Mouse (Mus musculus) liver, embryonic 14.5 days (tissue): ENCODE measurements around the gene Men1. TPM values are rescaled to one million over a fixed set of nuclear protein-coding genes. Genes with fewer than 3 reads are reported as not detected.

ENCODE experiments used
- ATAC-seq: fragments of 200-750 bp; cut with Nextera tagmentation; 2 replicates; pipeline ENCODE4 v1.8.0; 2017; ENCODE audit warnings: moderate number of reproducible peaks, mild to moderate bottlenecking, moderate library complexity; ENCODE audit not compliant: insufficient read depth
- DNase-seq, 3 experiments: peaks; one replicate each; pipeline ENCODE4 v3.0.0-alpha.2; 2012 to 2013; ENCODE audit warnings: low read depth in 3 of 3, low spot score in 3 of 3
- H3K27ac ChIP-seq: fragments of 300-500 bp; sonication (generic); 2 replicates; pipeline ENCODE4 v1.5.1; 2014; ENCODE audit warnings: moderate library complexity, mild to moderate bottlenecking, control low read depth, inconsistent platforms
- H3K27me3 ChIP-seq: fragments of 300-500 bp; sonication (generic); 2 replicates; pipeline ENCODE4 v1.6.1; 2014; ENCODE audit warnings: mild to moderate bottlenecking, low read length, moderate library complexity; ENCODE audit not compliant: control insufficient read depth, insufficient read depth
- H3K36me3 ChIP-seq: fragments of 300-500 bp; sonication (generic); replicated peaks from 2 replicates; pipeline ENCODE4 v1.6.1; 2014; ENCODE audit warnings: low read depth; ENCODE audit not compliant: control insufficient read depth, insufficient read depth
- H3K4me1 ChIP-seq, 2 experiments: fragments of 200-500 bp in 1 of 2; fragments of 300-500 bp in 1 of 2; sonication (generic) in 1 of 2; replicated peaks; 2 replicates each; pipeline ENCODE4 v1.6.1; 2012 to 2014; ENCODE audit warnings: antibody characterized with exemption in 1 of 2, inconsistent platforms in 1 of 2, low read length in 1 of 2; ENCODE audit not compliant: control insufficient read depth in 2 of 2, insufficient read depth in 2 of 2
- H3K4me2 ChIP-seq: fragments of 300-500 bp; sonication (generic); 2 replicates; pipeline ENCODE4 v1.6.1; 2014; ENCODE audit warnings: low read depth, mild to moderate bottlenecking, control low read depth, moderate library complexity
- H3K4me3 ChIP-seq, 2 experiments: fragments of 200-500 bp in 1 of 2; fragments of 300-500 bp in 1 of 2; sonication (generic) in 1 of 2; 2 replicates each; pipeline ENCODE4 v1.5.1; 2012 to 2014; ENCODE audit warnings: low read depth in 2 of 2, low read length in 2 of 2, mild to moderate bottlenecking in 2 of 2, control low read depth in 1 of 2, inconsistent platforms in 1 of 2, moderate library complexity in 1 of 2; ENCODE audit not compliant: insufficient read depth in 1 of 2
- H3K9ac ChIP-seq: fragments of 300-500 bp; sonication (generic); replicated peaks from 2 replicates; pipeline ENCODE4 v1.6.1; 2014; ENCODE audit warnings: mild to moderate bottlenecking, control low read depth, moderate library complexity
- H3K9me3 ChIP-seq: fragments of 300-500 bp; sonication (generic); 2 replicates; pipeline ENCODE4 v1.6.1; 2016; ENCODE audit warnings: low read length, mixed read lengths; ENCODE audit not compliant: control insufficient read depth
- CTCF ChIP-seq: IDR thresholded peaks from 2 replicates; pipeline ENCODE4 v1.5.1; 2016; ENCODE audit warnings: antibody characterized with exemption, low read depth, control low read depth
- EP300 ChIP-seq: IDR thresholded peaks from 2 replicates; pipeline ENCODE4 v1.6.1; 2016; ENCODE audit warnings: antibody characterized with exemption, low read depth
- WGBS: fragments of 180-500 bp; shearing (Covaris S2); extraction: QIAGEN DNeasy Blood & Tissue Kit; methylation state at CpG from one replicate; pipeline ENCODE4 v1.1.7; 2014; ENCODE audit not compliant: insufficient replicate concordance; 5-methylcytosine and 5-hydroxymethylcytosine counted together
- polyA plus RNA-seq, 2 experiments: library from polyadenylated mRNA; depleted of rRNA in 1 of 2; stranded (reverse) in 1 of 2; unstranded in 1 of 2; fragments of >200 nt; fragmentation: Nextera tagmentation in 1 of 2; extraction: Ambion mirVana in 1 of 2; gene quantifications; 2 replicates each; pipeline versions ENCODE4 v1.2.1 to v1.2.3; 2012 to 2014

Men1 gene
- polyA plus RNA-seq, 2 experiments: 12.5 to 20.4 TPM

GRCm38 (mm10) chr19:6339191-6339590 is 4.4 kb downstream of the Men1 start:
- no peak for ATAC-seq
- DNase-seq: no peak
- no peak overlapping the region for H3K4me3 ChIP-seq
- H3K9ac ChIP-seq: no peak overlapping the region
- H3K27me3 ChIP-seq: no peaks in the 10 kb centered on the region
- H3K4me1 ChIP-seq: peaks cover 16 to 36% of the 10 kb centered on the region in 2 experiments
- no peak for TF ChIP-seq EP300
- no peak for TF ChIP-seq CTCF
- H3K4me2 ChIP-seq: no peak overlapping the region
- no peaks in the 10 kb centered on the region for H3K9me3 ChIP-seq
- peaks cover 6% of the 10 kb centered on the region for H3K36me3 ChIP-seq
- H3K27ac ChIP-seq: no peak overlapping the region
- 78% methylated on average over 6 of the region's 6 CpGs for WGBS

- Histone ChIP-seq H3K9me3 (no peaks in the 10 kb centered on the region), H3K9ac (no peak overlapping the region; the same call in 1 of the 2 replicates), H3K4me2 (peak overlapping the region; percentile 77), H3K4me1 (peaks cover 13 to 31% of the 10 kb centered on the region in 2 experiments), H3K36me3 (peaks cover 6% of the 10 kb centered on the region), H3K4me3 (peak overlapping the region; percentile 12 to 67; a peak in 3 of 4 replicates), H3K27me3 (no peaks in the 10 kb centered on the region), H3K27ac (peak overlapping the region; percentile 63)
- DNase-seq (peak in 2 of 3 experiments; percentile 49 to 62), ATAC-seq (no peak)
- 42% methylated on average over 15 of the region's 15 CpGs for WGBS
- TF ChIP-seq EP300 (no peak), CTCF (peak; percentile 73)
Measured at GRCm38 (mm10) chr19:6339890-6340504, 5.2 kb downstream of the Men1 start.

GRCm38 (mm10) chr19:6340524-6341452 is 6.0 kb downstream of the Men1 start, which contains the start of gene Map4k2:
Map4k2 (plus strand) TSS chr19:6341135.
- WGBS: 2% methylated on average over 72 of the region's 72 CpGs

GRCm38 (mm10) chr19:6341453-6342077 is 6.8 kb downstream of the Men1 start:
- Histone ChIP-seq H3K9me3 (no peaks in the 10 kb centered on the region), H3K4me1 (peaks cover 8 to 22% of the 10 kb centered on the region in 2 experiments), H3K9ac (peak overlapping the region; percentile 82), H3K4me2 (peak overlapping the region; percentile 77), H3K4me3 (peak overlapping the region; percentile 67 to 92), H3K27ac (no peak overlapping the region), H3K27me3 (no peaks in the 10 kb centered on the region), H3K36me3 (peaks cover 6% of the 10 kb centered on the region)
- DNase-seq (no peak), ATAC-seq (peak; percentile 44; the same call in 1 of the 2 replicates)
- TF ChIP-seq CTCF (no peak), EP300 (no peak)
- WGBS: 5% methylated on average over 23 of the region's 23 CpGs

More at GRCm38 (mm10) chr19:6340524-6341452, 6.0 kb downstream of the Men1 start, which contains the start of gene Map4k2:
- TF ChIP-seq CTCF: peak; percentile 59
- no peak for TF ChIP-seq EP300
- ATAC-seq: peak; percentile 89
- H3K36me3 ChIP-seq: peaks cover 6% of the 10 kb centered on the region
- H3K4me1 ChIP-seq: peaks cover 13 to 29% of the 10 kb centered on the region in 2 experiments
- peak within 1 kb of the TSS; percentile 82 for H3K9ac ChIP-seq
- peak; percentile 76 to 81 (median 79) for DNase-seq
- H3K27ac ChIP-seq: peak within 1 kb of the TSS; percentile 63
- peak within 1 kb of the TSS; percentile 77 for H3K4me2 ChIP-seq
- peak within 1 kb of the TSS; percentile 67 to 92 for H3K4me3 ChIP-seq
- H3K9me3 ChIP-seq: no peaks in the 10 kb centered on the region
- H3K27me3 ChIP-seq: no peaks in the 10 kb centered on the region
